Mouse (Mus musculus) cerebellum, adult (tissue): ENCODE measurements around the gene Ntm.

Source experiments
- ATAC-seq: cut with Nextera tagmentation; 2 replicates; pipeline ENCODE4 v1.9.2; 2017; ENCODE audit warnings: mild to moderate bottlenecking, moderate library complexity, mixed read lengths; ENCODE audit not compliant: insufficient number of reproducible peaks, low FRiP score, low TSS enrichment

Ntm gene

GRCm38 (mm10) chr9:29377172-29378002 lies 585.6 kb downstream of the Ntm start:
- ATAC-seq = no peak

- no peak for ATAC-seq
These were observed 591.6 kb downstream of the Ntm start for GRCm38 (mm10) chr9:29371341-29371740.

DNA sequence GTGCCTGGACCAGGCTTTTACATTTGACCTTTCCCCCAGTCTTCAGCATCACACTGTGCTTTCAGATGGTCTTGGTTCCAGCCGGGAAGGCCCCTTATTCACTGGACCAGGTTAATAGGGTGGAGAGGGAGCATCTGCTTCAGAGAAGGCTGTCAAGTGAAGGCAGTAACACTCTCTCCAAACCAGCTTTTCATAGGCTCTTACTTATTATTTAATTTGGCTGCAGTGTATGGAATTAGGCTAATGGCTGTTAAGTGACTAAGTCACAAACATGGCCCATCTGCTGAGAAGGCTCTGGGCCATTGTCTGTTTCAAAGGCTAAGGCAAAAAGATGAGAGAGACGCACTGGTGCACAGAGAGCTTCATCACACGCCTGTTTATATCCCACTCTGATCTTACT lies 593.3 kb downstream of the Ntm start:
- 0 out of 2 replicates have a peak, but pooled peaks have one; percentile 13 for ATAC-seq

GRCm38 (mm10) chr9:29368291-29368690 lies 594.6 kb downstream of the Ntm start:
- ATAC-seq = no peak

DNA sequence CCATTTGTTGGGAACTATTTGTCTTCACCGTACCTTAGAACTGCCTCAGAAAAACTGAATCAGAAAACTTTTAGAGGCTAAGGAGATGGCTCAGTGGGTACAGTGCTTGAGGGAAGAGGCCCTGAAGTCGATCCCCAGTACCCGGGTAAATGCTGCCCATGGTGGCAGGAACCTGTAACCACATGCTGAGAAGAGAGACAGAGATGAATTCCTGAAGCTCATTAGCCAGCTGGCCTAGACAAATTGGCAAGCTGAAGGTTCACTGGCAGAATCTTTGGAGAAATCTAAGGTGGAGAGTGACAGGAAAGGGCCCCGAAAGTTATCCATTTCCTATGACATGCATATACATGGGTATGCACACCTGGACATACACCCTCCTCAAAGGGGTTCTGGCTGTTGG lies 605.1 kb downstream of the Ntm start:
- ATAC-seq = peak; percentile 56; the same call in 1 of the 2 replicates

GRCm38 (mm10) chr9:29342303-29342702 lies 620.6 kb downstream of the Ntm start:
- ATAC-seq = no peak

DNA sequence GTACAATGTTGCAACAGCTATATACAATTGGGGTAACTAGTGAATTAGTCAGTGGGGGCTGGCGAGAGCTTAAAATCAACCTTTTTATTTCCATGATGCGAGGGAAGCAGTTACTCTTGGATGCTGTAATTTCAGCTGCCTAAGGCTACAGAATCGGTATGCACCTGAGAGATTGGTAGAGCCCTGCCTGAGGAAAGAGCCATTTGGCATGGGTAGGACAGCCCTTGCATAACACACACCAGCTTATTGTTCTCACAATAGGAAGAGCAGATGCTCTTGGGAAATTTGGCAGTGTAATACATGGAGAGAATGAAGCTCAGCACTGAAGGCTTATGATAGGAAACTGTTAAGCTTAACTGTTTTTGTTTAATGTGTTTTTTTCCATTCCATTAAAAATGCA lies 621.6 kb downstream of the Ntm start:
- ATAC-seq = peak; percentile 92

GRCm38 (mm10) chr9:29335671-29336070 lies 627.3 kb downstream of the Ntm start:
- ATAC-seq = no peak

GRCm38 (mm10) chr9:29332296-29333090 lies 630.4 kb downstream of the Ntm start:
- 0 out of 2 replicates have a peak, but pooled peaks have one; percentile 31 for ATAC-seq

DNA sequence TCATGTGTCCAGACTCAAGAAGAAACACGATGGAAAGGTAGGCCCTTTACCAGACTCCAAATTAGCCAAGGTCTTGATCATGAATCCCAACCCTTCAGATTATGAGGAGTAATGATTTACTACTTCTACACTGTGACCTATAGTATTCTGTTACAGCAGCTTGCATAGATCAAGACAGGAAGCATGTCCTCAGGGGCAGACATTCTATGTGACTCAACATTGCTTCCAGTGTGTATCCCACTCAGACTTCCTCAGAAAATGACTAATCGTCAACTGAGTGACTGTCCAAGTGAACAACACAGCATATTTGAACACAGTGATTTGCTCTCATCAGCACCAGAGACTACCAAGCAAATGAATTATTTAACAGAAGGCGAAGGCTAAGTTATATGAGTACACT lies 632.5 kb downstream of the Ntm start:
- ATAC-seq = no peak

DNA sequence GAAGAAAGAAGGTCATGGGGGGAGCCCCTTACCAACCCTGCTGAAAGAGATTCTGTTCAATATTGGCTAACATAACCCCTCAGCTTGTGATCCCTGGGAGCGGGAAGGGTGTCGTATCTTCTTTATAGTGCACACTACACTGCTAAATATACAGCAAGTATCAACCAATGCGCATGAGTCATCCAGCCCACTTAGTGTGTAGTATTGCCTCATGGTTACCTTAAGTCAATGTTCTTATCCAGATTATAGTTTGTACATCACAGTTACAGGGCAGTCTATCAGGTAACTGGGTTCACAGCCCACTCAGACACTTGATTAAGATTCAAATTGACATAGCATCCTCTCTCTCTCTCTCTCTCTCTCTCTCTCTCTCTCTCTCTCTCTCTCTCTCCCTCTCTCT lies 636.7 kb downstream of the Ntm start:
- no peak for ATAC-seq

DNA sequence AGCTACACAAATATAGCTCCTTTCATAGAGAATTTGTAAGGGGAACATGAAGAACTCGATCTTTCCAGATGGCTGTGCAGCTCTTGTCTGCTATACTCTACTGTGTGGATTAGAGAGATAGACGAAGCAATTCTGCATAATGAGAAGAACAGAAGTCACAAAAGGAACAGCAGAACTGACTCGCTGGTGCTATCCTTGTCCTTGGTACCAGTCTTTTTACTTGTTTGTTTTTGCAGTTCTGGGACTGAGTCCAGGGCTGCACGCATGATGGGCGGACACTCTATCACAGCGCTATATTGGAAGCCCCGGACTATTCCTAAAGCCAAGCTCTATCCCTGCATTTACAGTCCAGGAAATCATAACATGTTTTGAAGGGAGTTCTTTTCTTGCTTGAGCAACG lies 637.8 kb downstream of the Ntm start:
- no peak for ATAC-seq

DNA sequence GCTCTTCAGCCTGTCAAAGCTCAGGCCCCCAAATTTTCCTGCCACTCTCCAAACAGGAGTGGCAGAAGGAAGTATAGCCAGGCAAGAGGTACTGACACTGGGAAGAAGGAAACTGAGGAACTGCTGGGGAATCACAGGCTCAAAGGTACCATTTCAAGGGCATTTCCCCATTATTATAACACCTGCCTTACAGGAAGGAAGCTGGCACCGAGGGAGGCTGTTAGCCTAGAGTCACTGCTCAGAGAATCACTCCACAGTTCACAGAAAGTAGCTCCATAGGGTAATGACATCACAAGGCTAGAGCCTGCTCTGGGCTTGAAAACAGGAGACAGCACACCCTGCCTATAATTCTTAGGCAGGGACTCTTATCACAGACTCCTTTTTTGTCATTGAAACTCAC lies 643.7 kb downstream of the Ntm start:
- ATAC-seq = no peak

- no peak for ATAC-seq
These were observed 644.2 kb downstream of the Ntm start for GRCm38 (mm10) chr9:29318676-29319162.

DNA sequence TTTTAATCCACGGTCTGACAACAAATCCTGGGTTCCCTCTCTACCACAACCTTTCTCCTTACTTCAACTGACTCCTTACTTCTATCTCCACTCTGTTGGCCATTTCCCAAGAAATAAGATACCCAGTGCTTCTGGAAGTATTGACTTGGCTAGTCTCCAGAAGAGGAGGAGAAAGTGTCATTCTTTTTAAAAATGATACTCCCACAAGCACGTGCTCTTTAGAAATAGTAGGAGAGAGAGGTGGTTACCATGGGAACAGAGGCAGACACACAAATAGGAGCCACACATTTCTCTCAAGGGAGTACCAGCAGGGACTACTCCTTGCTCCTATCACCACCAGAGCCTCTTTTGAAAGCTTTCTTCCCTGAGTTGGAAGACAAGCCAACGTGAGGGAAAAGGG lies 645.3 kb downstream of the Ntm start:
- no peak for ATAC-seq

- ATAC-seq = peak; percentile 60; the same call in 1 of the 2 replicates
These were observed 647.1 kb downstream of the Ntm start for GRCm38 (mm10) chr9:29315842-29316241.

GRCm38 (mm10) chr9:29306961-29307360 lies 656.0 kb downstream of the Ntm start:
- ATAC-seq = peak; percentile 68; the same call in 1 of the 2 replicates

- peak; percentile 52; the same call in 1 of the 2 replicates for ATAC-seq
These were observed 664.6 kb downstream of the Ntm start for GRCm38 (mm10) chr9:29298340-29298739.

DNA sequence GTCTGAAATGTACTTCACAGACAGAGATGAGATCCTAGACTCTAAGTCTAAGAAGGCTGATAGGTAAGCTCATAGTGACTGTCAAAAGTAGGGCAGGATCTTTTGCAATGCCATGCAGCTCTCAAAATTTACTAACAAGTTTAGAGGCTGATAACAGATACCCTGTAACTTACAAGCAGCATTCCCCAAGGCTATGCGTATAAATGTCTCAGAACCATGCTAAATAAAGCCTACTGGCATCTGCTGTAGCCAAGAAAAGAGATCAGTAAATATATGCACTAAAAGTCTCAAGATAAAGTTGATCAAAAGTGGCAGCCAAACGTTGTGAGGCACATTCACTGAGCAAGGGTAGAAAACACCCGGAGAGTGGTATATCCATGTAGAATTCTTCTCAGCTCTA lies 666.2 kb downstream of the Ntm start:
- ATAC-seq = no peak

GRCm38 (mm10) chr9:29288003-29288704 lies 674.8 kb downstream of the Ntm start:
- ATAC-seq = no peak

GRCm38 (mm10) chr9:29285144-29285543 lies 677.8 kb downstream of the Ntm start:
- no peak for ATAC-seq
